Mouse (Mus musculus) G1E (cell line): ENCODE results near the gene Zfp638. TPM values are rescaled to one million over a fixed set of nuclear protein-coding genes. Genes with fewer than 3 reads are reported as not detected.

ENCODE experiments used
- ATAC-seq: 2 replicates; pipeline ENCODE4 v1.8.0; 2016; ENCODE audit warnings: mild to moderate bottlenecking; ENCODE audit not compliant: insufficient number of reproducible peaks, poor library complexity, low FRiP score, severe bottlenecking; ENCODE audit errors: extremely low read depth
- DNase-seq: peaks from one replicate; pipeline ENCODE4 v3.0.0; 2012; ENCODE audit warnings: low spot score
- H3K27me3 ChIP-seq: 2 replicates; pipeline ENCODE4 v1.6.1; 2012; ENCODE audit warnings: mild to moderate bottlenecking, low read length, inconsistent platforms; ENCODE audit not compliant: insufficient read depth
- H3K36me3 ChIP-seq: replicated peaks from 2 replicates; pipeline ENCODE3; 2012; ENCODE audit warnings: mild to moderate bottlenecking, inconsistent platforms
- H3K4me1 ChIP-seq: 2 replicates; pipeline ENCODE4 v1.6.1; 2012; ENCODE audit warnings: low read depth, low read length, inconsistent platforms, mixed read lengths; ENCODE audit not compliant: insufficient read depth
- H3K4me3 ChIP-seq: 2 replicates; pipeline ENCODE4 v1.5.1; 2012; ENCODE audit warnings: low read depth, mild to moderate bottlenecking, inconsistent platforms, low read length, moderate library complexity, mixed read lengths
- H3K9me3 ChIP-seq: replicated peaks from 2 replicates; pipeline ENCODE4 v1.6.1; 2012; ENCODE audit warnings: inconsistent platforms
- CTCF ChIP-seq: IDR thresholded peaks from 2 replicates; pipeline ENCODE4 v1.5.1; 2012; ENCODE audit warnings: low read depth, low read length, inconsistent platforms, mixed read lengths
- GATA1 ChIP-seq: IDR thresholded peaks from 2 replicates; pipeline ENCODE4 v1.6.1; 2012; ENCODE audit warnings: borderline replicate concordance, low read length, inconsistent platforms, mixed read lengths
- GATA2 ChIP-seq: IDR thresholded peaks from 2 replicates; pipeline ENCODE4 v1.6.1; 2012; ENCODE audit warnings: low read depth, low read length, inconsistent platforms, borderline replicate concordance
- POLR2AphosphoS5 ChIP-seq: IDR thresholded peaks from 2 replicates; pipeline ENCODE4 v1.6.1; 2012; ENCODE audit warnings: low read depth, low read length, inconsistent platforms; ENCODE audit not compliant: insufficient replicate concordance
- TAL1 ChIP-seq: conservative IDR thresholded peaks from 2 replicates; pipeline ENCODE4 v1.6.1; 2012; ENCODE audit warnings: low read depth, low read length, inconsistent platforms, mixed read lengths
- polyA plus RNA-seq: library from polyadenylated mRNA; stranded (reverse); fragments of >175 nt; gene quantifications from 2 replicates; pipeline ENCODE4 v1.2.3, GENCODE M21; 2012
- total RNA-seq, 2 experiments: library from RNA; stranded (forward) in 1 of 2; stranded (reverse) in 1 of 2; fragments of 200-1000 nt in 1 of 2; fragments of >200 nt in 1 of 2; fragmentation: Nextera tagmentation in 1 of 2; gene quantifications; 2 replicates each; pipeline ENCODE4 v1.2.3; 2014 to 2017

Gene Zfp638
- total and polyA plus RNA-seq, 3 experiments, result 5.3 to 181 (median 152) TPM

DNA sequence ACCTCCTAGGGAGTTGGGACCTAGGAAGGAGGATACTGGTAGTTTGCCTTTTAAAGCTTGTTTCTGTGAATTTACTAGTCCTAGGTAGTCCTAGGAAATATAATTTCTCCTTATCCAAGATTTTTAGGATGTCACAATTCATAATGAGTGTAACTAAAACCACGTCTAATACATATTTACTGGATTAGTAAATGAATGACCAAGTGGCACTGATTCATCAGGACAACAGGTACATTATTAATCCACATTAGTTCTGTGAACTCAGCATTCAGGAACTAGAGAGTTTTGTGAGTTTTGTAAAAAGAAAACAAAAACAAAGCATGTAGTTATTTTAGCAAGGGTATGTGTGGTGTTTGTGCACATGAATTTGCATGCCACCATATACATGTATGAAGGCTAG, 38.4 kb downstream of the Zfp638 start:
- no peaks in the 10 kb centered on the region for H3K9me3 ChIP-seq
- H3K36me3 ChIP-seq, result no peaks in the 10 kb centered on the region

GRCm38 (mm10) chr6:83906659-83907058, 39.8 kb downstream of the Zfp638 start:
- no peaks in the 10 kb centered on the region for H3K9me3 ChIP-seq
- peaks cover 11% of the 10 kb centered on the region for H3K27me3 ChIP-seq
- ATAC-seq (no peak), DNase-seq (no peak)
- no peak overlapping the region for H3K4me3 ChIP-seq
- no peaks in the 10 kb centered on the region for H3K36me3 ChIP-seq
- no peaks in the 10 kb centered on the region for H3K4me1 ChIP-seq
- TF ChIP-seq POLR2AphosphoS5 (no peak), CTCF (no peak), TAL1 (no peak), GATA2 (no peak), GATA1 (no peak)

More for the DNA sequence above, 38.4 kb downstream of the Zfp638 start:
- H3K4me1 ChIP-seq, result no peaks in the 10 kb centered on the region
- no peak for TF ChIP-seq GATA2
- TF ChIP-seq POLR2AphosphoS5, result no peak
- no peak for TF ChIP-seq TAL1
- no peak for TF ChIP-seq CTCF
- no peak for TF ChIP-seq GATA1
- ATAC-seq (no peak), DNase-seq (no peak)
- H3K27me3 ChIP-seq, result peaks cover 10% of the 10 kb centered on the region
- no peak overlapping the region for H3K4me3 ChIP-seq

DNA sequence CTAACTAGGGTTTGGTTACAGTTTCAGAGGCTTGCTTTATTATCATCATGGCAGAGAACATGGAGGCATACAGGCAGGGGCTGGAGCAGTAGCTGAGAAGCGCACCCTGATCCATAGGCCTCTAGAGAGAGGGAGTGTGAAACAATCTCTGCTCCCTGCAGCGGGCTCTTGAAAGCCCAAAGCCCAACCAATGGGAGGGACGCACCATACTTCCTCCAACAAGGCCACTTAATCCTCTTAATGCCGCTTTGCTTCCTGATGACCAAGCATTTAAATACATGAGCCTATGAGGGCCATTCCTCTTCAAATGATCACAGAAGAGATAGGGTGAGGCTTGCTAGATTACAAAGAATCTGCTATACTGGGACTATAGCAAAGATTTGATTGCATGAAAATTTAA, 41.5 kb downstream of the Zfp638 start:
- ATAC-seq (no peak), DNase-seq (no peak)
- Histone ChIP-seq H3K4me3 (no peak overlapping the region), H3K36me3 (no peaks in the 10 kb centered on the region), H3K9me3 (no peaks in the 10 kb centered on the region), H3K27me3 (peaks cover 15% of the 10 kb centered on the region), H3K4me1 (no peaks in the 10 kb centered on the region)
- TF ChIP-seq GATA2 (no peak), CTCF (no peak), TAL1 (no peak), GATA1 (no peak), POLR2AphosphoS5 (no peak)

GRCm38 (mm10) chr6:83913710-83914109, 46.8 kb downstream of the Zfp638 start:
- ATAC-seq, result no peak

DNA sequence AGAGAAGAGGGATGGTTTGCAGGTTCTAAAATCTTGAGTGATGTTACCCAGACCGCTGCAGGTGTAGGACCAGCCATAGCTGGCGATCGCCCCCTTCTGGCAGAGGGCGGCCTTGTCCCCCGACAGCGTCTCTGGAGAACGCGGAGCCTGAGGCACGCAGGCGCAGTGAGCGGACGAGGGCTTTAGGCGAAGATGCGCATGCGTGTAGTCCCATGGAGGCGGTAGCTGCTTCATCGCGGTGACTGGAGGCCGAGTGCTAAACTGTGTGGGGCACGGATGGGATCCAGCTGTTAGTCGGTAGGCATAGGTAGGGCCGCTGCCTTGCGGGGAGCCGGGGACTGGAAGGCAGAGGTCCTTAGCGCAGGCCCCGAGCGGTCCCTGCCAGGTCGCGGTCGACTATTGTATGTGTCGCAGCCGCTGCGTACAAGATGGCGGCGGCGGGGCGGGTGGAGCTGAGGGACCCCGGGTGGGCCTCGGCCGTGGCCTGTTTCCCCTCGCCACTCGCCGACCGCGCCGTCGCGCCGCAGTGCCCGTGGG, 47.3 kb downstream of the Zfp638 start:
- ATAC-seq, result peak; percentile 91
- Histone ChIP-seq H3K27me3 (peaks cover 7% of the 10 kb centered on the region; the same call in 1 of the 2 replicates), H3K4me1 (peaks cover 5% of the 10 kb centered on the region), H3K4me3 (peak overlapping the region; percentile 96), H3K36me3 (no peaks in the 10 kb centered on the region), H3K9me3 (no peaks in the 10 kb centered on the region)
- peak; percentile 98 for TF ChIP-seq CTCF
- TF ChIP-seq TAL1, result no peak
- no peak for TF ChIP-seq POLR2AphosphoS5
- DNase-seq, result peak; percentile 85

More at GRCm38 (mm10) chr6:83913710-83914109, 46.8 kb downstream of the Zfp638 start:
- peaks cover 5% of the 10 kb centered on the region for H3K4me1 ChIP-seq
- peaks cover 7% of the 10 kb centered on the region; the same call in 1 of the 2 replicates for H3K27me3 ChIP-seq
- no peak for TF ChIP-seq GATA1
- no peaks in the 10 kb centered on the region for H3K36me3 ChIP-seq
- no peak overlapping the region; the same call in 1 of the 2 replicates for H3K4me3 ChIP-seq
- no peak for DNase-seq
- no peaks in the 10 kb centered on the region for H3K9me3 ChIP-seq

DNA sequence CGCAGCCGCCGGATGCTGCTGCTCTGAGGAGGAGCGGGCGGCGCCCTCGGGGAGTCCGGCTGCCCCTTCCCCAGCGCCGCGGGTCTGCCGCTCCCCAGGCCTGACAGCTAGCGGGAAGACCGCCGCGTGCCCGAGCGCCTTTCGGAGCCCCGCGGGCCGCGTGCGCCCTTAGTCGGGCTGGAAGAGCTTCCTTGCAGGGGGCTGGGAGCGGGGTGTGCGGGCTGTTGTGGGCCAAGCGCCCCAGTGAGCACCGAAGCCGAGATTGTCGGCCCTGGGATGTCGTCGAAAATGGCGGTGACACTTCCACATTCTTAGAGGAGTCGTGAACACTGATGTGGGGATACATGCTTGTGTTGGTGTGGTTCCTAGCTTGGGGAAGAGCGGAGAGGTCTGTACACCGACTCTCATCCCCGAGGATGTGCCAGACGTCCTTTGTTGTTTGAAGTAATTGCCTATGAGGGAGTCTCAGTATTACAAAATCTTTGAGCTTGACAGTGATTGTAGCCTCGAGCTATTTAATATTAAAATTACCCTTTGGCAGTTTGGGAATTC, 47.9 kb downstream of the Zfp638 start:
- H3K4me3 ChIP-seq, result peak overlapping the region; percentile 96

More for the DNA sequence above, 47.9 kb downstream of the Zfp638 start:
- H3K36me3 ChIP-seq, result peaks cover under 1% of the 10 kb centered on the region
- peaks cover 7% of the 10 kb centered on the region; the same call in 1 of the 2 replicates for H3K27me3 ChIP-seq
- ATAC-seq, result no peak
- H3K4me1 ChIP-seq, result peaks cover 5% of the 10 kb centered on the region
- peak; percentile 48 for DNase-seq
- TF ChIP-seq GATA1, result no peak
- no peak for TF ChIP-seq GATA2
- no peak for TF ChIP-seq CTCF
- no peak for TF ChIP-seq POLR2AphosphoS5
- TF ChIP-seq TAL1, result no peak
- no peaks in the 10 kb centered on the region for H3K9me3 ChIP-seq
